Mouse (Mus musculus) midbrain, embryonic 16.5 days (tissue): Measurements from ENCODE around the gene Lrpap1. TPM values are rescaled to one million over a fixed set of nuclear protein-coding genes. Genes with fewer than 3 reads are reported as not detected.
A peak's percentile ranks its signal among the peaks of the same experiment; 100 is the strongest.

Source experiments
- ATAC-seq: fragments of 200-750 bp; cut with Nextera tagmentation; 2 replicates; pipeline ENCODE4 v1.8.0; 2017; ENCODE audit warnings: moderate TSS enrichment
- H3K27ac ChIP-seq: fragments of 300-500 bp; sonication (generic); 2 replicates; pipeline ENCODE4 v1.5.1; 2014; ENCODE audit warnings: mild to moderate bottlenecking, low read length, mixed read lengths
- H3K27me3 ChIP-seq: fragments of 300-500 bp; sonication (generic); 2 replicates; pipeline ENCODE4 v1.6.1; 2014; ENCODE audit warnings: low read depth, low read length, mixed read lengths; ENCODE audit not compliant: control insufficient read depth, insufficient read depth
- H3K36me3 ChIP-seq: fragments of 300-500 bp; sonication (generic); 2 replicates; pipeline ENCODE4 v1.6.1; 2014; ENCODE audit warnings: mild to moderate bottlenecking, low read length, moderate library complexity, mixed read lengths; ENCODE audit not compliant: control insufficient read depth, insufficient read depth
- H3K4me1 ChIP-seq: fragments of 300-500 bp; sonication (generic); 2 replicates; pipeline ENCODE4 v1.6.1; 2014; ENCODE audit warnings: mild to moderate bottlenecking, low read length, mixed read lengths; ENCODE audit not compliant: control insufficient read depth, insufficient read depth
- H3K4me2 ChIP-seq: fragments of 300-500 bp; sonication (generic); 2 replicates; pipeline ENCODE4 v1.6.1; 2014; ENCODE audit warnings: mild to moderate bottlenecking, low read length, mixed read lengths
- H3K4me3 ChIP-seq: fragments of 300-500 bp; sonication (generic); 2 replicates; pipeline ENCODE4 v1.5.1; 2014; ENCODE audit warnings: low read depth, mild to moderate bottlenecking, low read length, moderate library complexity, mixed read lengths
- H3K9ac ChIP-seq: fragments of 300-500 bp; sonication (generic); 2 replicates; pipeline ENCODE4 v1.6.1; 2014; ENCODE audit warnings: low read depth, low read length, mixed read lengths
- H3K9me3 ChIP-seq: fragments of 300-500 bp; sonication (generic); replicated peaks from 2 replicates; pipeline ENCODE4 v1.6.1; 2014; ENCODE audit warnings: mild to moderate bottlenecking, low read length, mixed read lengths; ENCODE audit not compliant: control insufficient read depth, poor library complexity, severe bottlenecking
- WGBS: fragments of 180-500 bp; shearing (Covaris S2); extraction: QIAGEN DNeasy Blood & Tissue Kit; methylation state at CpG from one replicate; pipeline ENCODE4 v1.1.7; 2014; 5-methylcytosine and 5-hydroxymethylcytosine counted together
- polyA plus RNA-seq: library from polyadenylated mRNA; unstranded; fragments of >200 nt; fragmentation: Nextera tagmentation; extraction: Ambion mirVana; gene quantifications from 2 replicates; pipeline ENCODE4 v1.2.1, GENCODE M21; 2015

Gene Lrpap1
- polyA plus RNA-seq: 133 and 141 TPM in 2 replicates

DNA sequence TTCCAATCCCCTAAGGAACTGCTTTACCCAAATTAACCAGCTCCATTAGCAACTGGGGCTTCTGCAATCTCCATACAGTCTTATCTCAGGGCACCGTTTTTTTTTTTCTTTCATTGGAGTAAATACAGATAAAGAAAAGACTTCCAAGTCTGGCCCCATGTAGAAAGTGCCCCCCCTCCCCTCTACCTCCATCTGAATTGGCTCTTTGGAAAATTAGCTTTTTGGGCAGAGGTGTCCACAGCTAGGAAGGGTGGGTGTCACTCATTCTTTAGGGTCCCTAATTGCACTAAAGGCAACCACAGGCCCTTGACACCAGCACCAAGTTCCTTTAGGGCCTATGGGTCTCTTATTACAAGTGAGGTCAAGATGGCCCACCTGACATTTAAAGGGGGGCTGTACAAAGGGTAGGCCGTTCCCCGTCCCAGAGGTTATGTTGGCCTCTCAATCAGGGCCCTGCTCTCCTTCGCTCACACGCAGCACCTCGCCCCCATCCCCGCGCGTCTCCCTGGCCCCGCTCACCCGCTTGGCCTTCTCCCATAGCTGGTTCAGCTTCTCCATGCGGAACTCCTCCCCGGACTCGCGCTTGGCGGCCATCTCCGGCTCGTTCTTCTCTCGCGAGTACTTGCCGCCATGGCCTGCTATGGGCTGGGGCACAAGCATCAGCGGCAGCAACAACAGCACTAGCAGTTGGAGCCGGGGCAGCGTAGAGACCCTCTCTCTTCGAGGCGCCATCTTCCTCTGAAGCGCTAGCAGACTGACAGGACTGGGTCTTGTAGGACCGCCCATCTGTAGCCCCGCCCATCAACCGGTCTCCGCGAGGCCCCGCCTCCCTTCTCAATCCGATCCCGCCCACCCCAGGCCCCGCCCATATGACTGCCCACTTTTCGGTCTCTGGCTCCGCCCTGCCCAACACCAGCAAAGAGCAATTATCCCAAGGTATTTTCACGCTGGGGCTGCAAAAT, at the start of gene Lrpap1:
Gene Lrpap1 (minus strand): TSS at position 807 of the 962 bp plus-strand sequence.
- H3K36me3 ChIP-seq: peaks cover 16% of the 10 kb centered on the region
- H3K4me1 ChIP-seq: peaks cover 22% of the 10 kb centered on the region
- no peaks in the 10 kb centered on the region for H3K9me3 ChIP-seq
- peak within 1 kb of the TSS; percentile 70 for H3K4me3 ChIP-seq
- H3K9ac ChIP-seq: peak within 1 kb of the TSS; percentile 91
- H3K27ac ChIP-seq: peak within 1 kb of the TSS; percentile 84
- peak within 1 kb of the TSS; percentile 85 for H3K4me2 ChIP-seq
- WGBS: under 1% methylated on average over 39 of the region's 39 CpGs
- peak; percentile 96 for ATAC-seq
- H3K27me3 ChIP-seq: no peaks in the 10 kb centered on the region

GRCm38 (mm10) chr5:35149939-35150338, 44.4 kb upstream of the Lrpap1 start:
- no peaks in the 10 kb centered on the region for H3K9me3 ChIP-seq

DNA sequence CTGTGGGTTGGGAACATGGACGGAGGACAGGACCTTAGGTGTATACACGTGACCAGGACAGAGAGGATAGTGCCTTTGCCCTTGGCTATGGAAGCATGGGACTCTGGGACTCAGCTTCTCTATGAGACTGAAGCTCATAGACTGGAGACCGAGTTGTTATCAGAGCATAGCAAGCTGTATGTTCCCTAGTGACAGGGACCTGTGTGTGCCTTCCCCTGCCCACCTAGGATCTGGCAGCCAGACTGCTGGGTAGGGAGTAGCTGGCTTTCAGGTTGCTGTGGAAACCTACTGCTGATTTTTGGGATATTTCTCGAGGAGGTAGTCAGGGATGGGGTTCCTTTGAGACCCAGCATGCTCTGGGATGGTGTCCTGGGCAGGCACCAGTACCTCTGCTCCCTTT, 44.0 kb upstream of the Lrpap1 start:
- ATAC-seq: no peak
- WGBS: 75% methylated on average over 4 of the region's 4 CpGs

More at GRCm38 (mm10) chr5:35149939-35150338, 44.4 kb upstream of the Lrpap1 start:
- Histone ChIP-seq H3K27ac (no peak overlapping the region), H3K9ac (no peak overlapping the region), H3K36me3 (no peaks in the 10 kb centered on the region), H3K4me3 (no peak overlapping the region), H3K27me3 (no peaks in the 10 kb centered on the region), H3K4me2 (no peak overlapping the region), H3K4me1 (0 out of 2 replicates have a peak, but pooled peaks cover 2% of the 10 kb centered on the region)
- 75% methylated on average over 5 of the region's 5 CpGs for WGBS
- ATAC-seq: no peak

DNA sequence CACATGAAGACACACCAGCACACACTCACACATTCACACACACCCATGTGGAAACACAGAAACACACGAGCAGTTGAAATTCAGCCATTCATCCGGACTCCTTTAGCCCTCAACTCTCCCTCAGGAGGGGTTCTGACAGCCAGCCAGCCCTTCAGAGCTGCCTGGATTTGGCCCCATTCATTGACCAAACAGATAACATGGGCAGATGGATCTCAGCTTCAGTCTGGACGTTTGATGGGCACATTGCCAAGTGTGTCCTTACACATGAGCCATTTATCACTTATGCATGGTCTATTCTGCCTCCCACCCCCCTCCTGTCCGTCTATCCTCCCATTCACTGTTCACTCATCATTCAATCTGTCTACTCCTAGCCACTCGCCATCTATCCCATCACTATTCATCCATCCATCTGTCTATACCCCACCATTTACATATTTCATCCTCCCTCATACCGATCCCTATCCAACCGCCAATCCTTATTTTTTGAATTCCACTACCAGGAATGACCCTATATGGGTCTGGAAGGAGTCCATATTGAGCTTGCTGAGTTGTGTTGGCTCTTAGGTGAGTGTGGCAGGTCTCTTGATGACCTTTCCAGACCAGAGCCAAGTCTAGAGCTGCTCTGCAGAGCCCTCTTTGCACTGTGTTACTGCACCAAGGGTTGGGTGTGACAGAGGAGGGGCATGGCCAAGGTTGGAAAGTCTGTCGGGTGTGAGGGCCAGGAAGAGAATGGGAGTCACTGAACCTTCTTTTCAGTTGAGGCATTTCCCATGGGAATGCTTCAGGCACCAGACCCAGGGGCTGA, 42.6 kb upstream of the Lrpap1 start:
- WGBS: 53% methylated on average over 8 of the region's 8 CpGs
- Histone ChIP-seq H3K9me3 (no peaks in the 10 kb centered on the region), H3K4me2 (no peak overlapping the region), H3K27ac (no peak overlapping the region), H3K27me3 (no peaks in the 10 kb centered on the region), H3K4me3 (no peak overlapping the region), H3K36me3 (no peaks in the 10 kb centered on the region), H3K4me1 (0 out of 2 replicates have a peak, but pooled peaks cover 2% of the 10 kb centered on the region), H3K9ac (no peak overlapping the region)
- no peak for ATAC-seq

More for the DNA sequence above, 44.0 kb upstream of the Lrpap1 start:
- no peak overlapping the region for H3K4me3 ChIP-seq
- H3K9ac ChIP-seq: no peak overlapping the region
- no peaks in the 10 kb centered on the region for H3K36me3 ChIP-seq
- no peak overlapping the region for H3K4me2 ChIP-seq
- H3K4me1 ChIP-seq: 0 out of 2 replicates have a peak, but pooled peaks cover 2% of the 10 kb centered on the region
- no peaks in the 10 kb centered on the region for H3K9me3 ChIP-seq
- no peak overlapping the region for H3K27ac ChIP-seq
- H3K27me3 ChIP-seq: no peaks in the 10 kb centered on the region

- WGBS: 37% methylated on average over 2 of the region's 2 CpGs
- no peaks in the 10 kb centered on the region for H3K27me3 ChIP-seq
Measured at GRCm38 (mm10) chr5:35147155-35147962, 41.8 kb upstream of the Lrpap1 start.

DNA sequence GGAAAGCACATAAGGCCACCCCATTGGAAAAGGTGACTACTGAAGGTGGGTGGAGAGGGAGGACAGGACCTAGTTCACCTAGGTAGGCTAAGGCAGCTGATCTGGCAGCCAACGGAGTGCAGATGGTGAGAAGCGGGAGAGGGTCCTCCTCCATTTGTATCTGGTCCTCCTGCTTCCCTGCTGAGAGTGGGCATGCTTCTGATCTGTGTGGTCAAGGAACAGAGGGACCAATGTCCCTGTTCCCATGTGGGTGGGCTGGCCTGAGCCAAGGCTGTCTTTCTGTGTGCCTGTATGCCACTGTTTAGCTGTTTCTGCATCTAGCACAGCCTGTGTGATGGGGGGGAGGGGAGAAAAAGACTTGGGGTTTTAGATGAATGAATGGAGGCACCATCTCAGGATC, 41.2 kb upstream of the Lrpap1 start:
- WGBS: 72% methylated on average over 2 of the region's 2 CpGs
- H3K27ac ChIP-seq: no peak overlapping the region
- 0 out of 2 replicates have a peak, but pooled peaks cover 2% of the 10 kb centered on the region for H3K4me1 ChIP-seq
- H3K4me2 ChIP-seq: no peak overlapping the region
- H3K9ac ChIP-seq: no peak overlapping the region
- H3K36me3 ChIP-seq: no peaks in the 10 kb centered on the region
- no peaks in the 10 kb centered on the region for H3K9me3 ChIP-seq
- H3K4me3 ChIP-seq: no peak overlapping the region
- H3K27me3 ChIP-seq: no peaks in the 10 kb centered on the region
- no peak for ATAC-seq

More at GRCm38 (mm10) chr5:35147155-35147962, 41.8 kb upstream of the Lrpap1 start:
- no peaks in the 10 kb centered on the region for H3K36me3 ChIP-seq
- H3K4me1 ChIP-seq: 0 out of 2 replicates have a peak, but pooled peaks cover 2% of the 10 kb centered on the region
- no peak overlapping the region for H3K4me2 ChIP-seq
- no peak overlapping the region for H3K4me3 ChIP-seq
- no peak overlapping the region for H3K27ac ChIP-seq
- ATAC-seq: peak; percentile 31; the same call in 1 of the 2 replicates
- H3K9ac ChIP-seq: no peak overlapping the region
- H3K9me3 ChIP-seq: no peaks in the 10 kb centered on the region

DNA sequence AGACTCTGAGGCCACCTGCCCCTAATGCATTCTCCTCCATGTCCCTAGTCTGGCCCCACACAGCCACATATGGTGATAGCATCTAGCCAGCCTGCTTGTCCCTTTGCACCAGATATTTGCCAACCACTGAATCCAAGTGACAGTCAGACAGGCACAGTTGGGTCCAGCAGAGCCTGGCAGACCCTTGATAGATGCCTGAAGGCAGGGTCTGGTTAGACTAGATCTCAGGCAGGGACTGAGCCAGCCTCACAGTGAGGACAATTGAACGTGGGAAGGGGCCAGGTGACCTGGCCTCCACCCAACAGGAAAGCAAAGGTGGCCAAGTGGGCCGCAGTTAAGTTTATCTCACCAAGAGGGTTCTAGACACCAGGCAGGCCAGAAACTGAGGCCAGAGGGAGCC, 39.1 kb upstream of the Lrpap1 start:
- no peaks in the 10 kb centered on the region for H3K9me3 ChIP-seq
- H3K36me3 ChIP-seq: no peaks in the 10 kb centered on the region
- H3K27me3 ChIP-seq: no peaks in the 10 kb centered on the region
- H3K9ac ChIP-seq: no peak overlapping the region
- WGBS: 94% methylated on average over 2 of the region's 2 CpGs
- H3K4me2 ChIP-seq: no peak overlapping the region
- H3K4me1 ChIP-seq: 0 out of 2 replicates have a peak, but pooled peaks cover 2% of the 10 kb centered on the region
- no peak overlapping the region for H3K27ac ChIP-seq
- no peak for ATAC-seq
- H3K4me3 ChIP-seq: no peak overlapping the region
